Mouse (Mus musculus) cortical plate, adult 2 months (tissue): Measurements from ENCODE around the gene Trmt61a.

Experiments
- CTCF ChIP-seq: fragments of 200-500 bp; IDR thresholded peaks from 2 replicates; pipeline ENCODE4 v1.5.1; 2011; ENCODE audit warnings: mild to moderate bottlenecking, control low read depth, low read length; ENCODE audit not compliant: insufficient read depth; ENCODE audit errors: extremely low read depth
- POLR2A ChIP-seq: fragments of 200-500 bp; IDR thresholded peaks from 2 replicates; pipeline ENCODE4 v1.6.1; 2011; ENCODE audit warnings: mild to moderate bottlenecking, low read length, control low read depth; ENCODE audit not compliant: insufficient read depth; ENCODE audit errors: extremely low read depth

DNA sequence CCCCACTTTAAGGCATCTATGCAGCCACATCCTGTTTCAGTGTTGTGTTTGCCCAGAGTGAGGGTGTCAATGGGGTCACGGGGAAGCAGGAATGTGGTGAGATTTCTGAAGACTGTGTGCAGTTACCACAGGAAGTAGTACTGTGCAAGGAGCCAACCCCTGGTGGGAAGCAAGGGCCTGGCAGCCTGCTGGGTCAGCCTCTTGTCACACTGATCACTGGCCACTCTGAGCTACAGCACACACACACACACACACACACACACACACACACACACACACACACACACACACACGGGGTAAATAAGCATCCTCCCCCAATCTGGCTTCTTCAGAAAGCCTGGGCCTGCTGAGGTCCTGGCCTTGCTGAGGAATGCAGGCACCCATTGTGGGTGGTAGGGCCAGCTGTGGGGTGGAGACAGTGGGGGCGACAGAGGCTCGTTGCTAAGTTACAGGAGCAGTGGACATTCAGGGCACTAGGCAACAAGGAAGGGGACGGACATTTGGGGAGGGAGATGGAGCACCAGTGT lies 13.5 kb downstream of the Trmt61a start:
- no peak for TF ChIP-seq POLR2A
- TF ChIP-seq CTCF, result no peak
